Mouse (Mus musculus): Measurements from ENCODE around the gene Ms4a4b. TPM values are rescaled to one million over a fixed set of nuclear protein-coding genes. Genes with fewer than 3 reads are reported as not detected.
"Not testable (repeated sequence)": the region's sequence is repeated elsewhere in the genome, so short reads cannot be mapped to it uniquely, and the experiment has no call there.

The Ms4a4b gene
- polyA plus RNA-seq, 1 experiment from 2014 or later, result not detected

DNA sequence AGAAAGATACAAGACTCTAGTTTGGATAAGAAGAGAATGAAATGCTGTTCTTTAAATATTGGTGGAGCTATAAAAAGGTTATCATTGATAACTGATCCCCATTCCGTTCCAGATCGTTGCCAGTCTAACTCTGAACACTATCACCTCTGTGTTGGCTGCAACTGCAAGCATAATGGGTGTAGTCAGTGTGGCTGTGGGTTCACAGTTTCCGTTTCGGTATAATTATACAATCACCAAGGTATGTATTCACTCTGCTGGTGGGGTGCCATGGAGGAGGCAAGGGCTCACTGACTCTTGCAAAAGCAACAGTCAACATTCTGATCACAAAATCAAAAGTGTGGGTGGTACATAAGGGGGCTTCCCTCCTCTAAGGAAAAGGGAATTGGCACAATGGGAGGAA is 15.7 kb downstream of the Ms4a4b start:
- H3K9me3 ChIP-seq (replicated peaks); H3K9ac ChIP-seq; H3K36me3 ChIP-seq; H3K27ac ChIP-seq; H3K4me1 ChIP-seq; H3K4me2 ChIP-seq (replicated peaks); ATAC-seq (ENCODE audit: low FRiP score); H3K27me3 ChIP-seq; H3K4me3 ChIP-seq: not testable (repeated sequence)
- WGBS, result 81% methylated on average over 4 of the region's 4 CpGs

DNA sequence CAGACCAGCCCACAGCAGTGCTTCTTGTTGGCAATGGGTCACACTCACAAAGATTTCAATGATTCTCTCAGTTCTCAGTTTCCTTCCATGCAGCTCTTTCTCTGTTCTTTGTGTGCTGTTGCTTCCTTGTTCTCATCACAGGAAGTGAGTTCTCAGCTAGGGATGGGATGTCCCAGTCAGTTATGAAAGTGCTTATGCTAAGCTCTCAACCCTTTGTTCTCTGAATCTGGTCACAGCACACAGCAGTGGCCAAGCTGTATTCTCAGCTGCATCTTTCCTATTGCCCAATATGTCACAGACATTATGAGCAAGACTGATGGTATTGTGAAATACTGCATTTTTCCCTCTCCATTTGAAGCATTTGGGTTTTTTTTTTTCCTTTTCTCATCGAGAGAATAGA is 21.4 kb downstream of the Ms4a4b start:
- not testable (repeated sequence) for H3K4me1 ChIP-seq; H3K36me3 ChIP-seq; H3K4me2 ChIP-seq (replicated peaks); H3K9me3 ChIP-seq (replicated peaks); H3K4me3 ChIP-seq; H3K9ac ChIP-seq; H3K27me3 ChIP-seq; ATAC-seq (ENCODE audit: low FRiP score); H3K27ac ChIP-seq
- WGBS, result 58% methylated on average over 1 of the region's 1 CpGs

DNA sequence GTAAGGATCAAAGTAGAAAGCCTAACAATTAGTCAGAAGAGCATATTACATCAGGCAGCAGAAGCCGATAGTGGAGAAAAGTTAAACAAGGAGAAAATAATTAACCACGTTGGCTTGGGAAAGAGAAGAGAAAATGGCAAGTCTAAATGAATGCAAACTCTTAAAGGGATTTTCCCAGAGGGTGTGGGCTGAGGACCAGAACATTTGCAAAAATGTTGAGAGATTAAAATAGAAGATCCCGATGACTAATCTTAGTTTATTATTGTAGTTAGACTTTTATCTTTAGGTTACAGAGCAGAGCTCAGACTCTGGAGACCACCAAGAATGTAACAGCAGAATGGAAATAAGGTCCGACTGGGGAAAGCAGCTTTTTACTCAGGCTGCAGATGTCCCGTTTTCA is 23.1 kb downstream of the Ms4a4b start:
- 82% methylated on average over 5 of the region's 5 CpGs for WGBS
- no peaks in the 10 kb centered on the region for H3K4me1 ChIP-seq
- H3K9ac ChIP-seq, result no peak overlapping the region
- H3K9me3 ChIP-seq (replicated peaks), result no peaks in the 10 kb centered on the region
- no peak overlapping the region for H3K4me3 ChIP-seq
- H3K4me2 ChIP-seq (replicated peaks), result no peak overlapping the region
- H3K27ac ChIP-seq, result no peak overlapping the region
- H3K27me3 ChIP-seq, result no peaks in the 10 kb centered on the region
- no peaks in the 10 kb centered on the region for H3K36me3 ChIP-seq
- ATAC-seq (ENCODE audit: low FRiP score), result no peak

DNA sequence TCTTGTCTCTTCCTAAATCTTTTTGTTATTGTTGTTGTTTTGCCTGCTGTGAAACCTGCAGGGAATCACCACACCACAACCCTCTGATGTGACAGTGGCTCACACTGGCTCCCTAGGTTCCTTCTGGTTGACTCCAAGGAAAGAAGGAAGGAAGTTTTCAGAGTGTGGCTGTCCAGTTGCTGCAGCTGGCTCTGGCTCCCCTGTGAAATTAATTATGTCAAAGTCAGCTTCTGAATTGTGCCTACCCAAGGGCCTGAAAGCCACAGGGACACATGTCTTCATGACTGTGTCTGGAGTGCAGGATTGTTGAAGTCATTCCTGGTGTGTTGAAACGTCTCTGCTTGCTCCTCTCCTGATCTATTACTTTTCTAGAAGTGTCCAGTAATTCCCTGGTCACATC is 25.0 kb downstream of the Ms4a4b start:
- H3K4me3 ChIP-seq; H3K9me3 ChIP-seq (replicated peaks); H3K9ac ChIP-seq; H3K27ac ChIP-seq; H3K4me1 ChIP-seq; H3K27me3 ChIP-seq; H3K36me3 ChIP-seq; H3K4me2 ChIP-seq (replicated peaks); ATAC-seq (ENCODE audit: low FRiP score): not testable (repeated sequence)
- WGBS, result 68% methylated on average over 1 of the region's 1 CpGs

DNA sequence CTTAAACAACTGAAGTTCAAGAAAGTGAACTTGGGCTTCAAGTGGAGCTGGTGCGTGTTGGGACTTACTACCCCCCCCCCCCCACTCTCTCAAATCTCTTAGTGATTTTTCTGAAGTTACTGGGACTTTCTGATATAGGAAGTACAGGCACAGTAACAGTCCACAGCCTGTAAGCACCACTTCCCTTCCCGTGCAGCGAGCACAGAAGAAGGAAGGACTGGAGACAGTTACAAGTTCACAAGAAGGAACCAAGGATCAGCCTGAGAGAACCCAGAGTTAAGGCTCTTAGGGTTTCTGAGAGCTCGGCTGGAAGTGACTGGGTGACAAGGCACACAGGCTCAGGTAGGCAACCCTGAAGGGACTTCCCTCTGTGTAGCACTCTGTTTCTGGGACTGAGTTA is 25.9 kb downstream of the Ms4a4b start, which contains the start of gene Ms4a6c:
TSS of gene Ms4a6c (plus strand) at position 152 of the 400 bp plus-strand sequence.
- H3K4me1 ChIP-seq; H3K36me3 ChIP-seq; ATAC-seq (ENCODE audit: low FRiP score); H3K9ac ChIP-seq; H3K27ac ChIP-seq; H3K4me3 ChIP-seq; H3K27me3 ChIP-seq; H3K4me2 ChIP-seq (replicated peaks); H3K9me3 ChIP-seq (replicated peaks): not testable (repeated sequence)
- WGBS, result 90% methylated on average over 4 of the region's 4 CpGs

DNA sequence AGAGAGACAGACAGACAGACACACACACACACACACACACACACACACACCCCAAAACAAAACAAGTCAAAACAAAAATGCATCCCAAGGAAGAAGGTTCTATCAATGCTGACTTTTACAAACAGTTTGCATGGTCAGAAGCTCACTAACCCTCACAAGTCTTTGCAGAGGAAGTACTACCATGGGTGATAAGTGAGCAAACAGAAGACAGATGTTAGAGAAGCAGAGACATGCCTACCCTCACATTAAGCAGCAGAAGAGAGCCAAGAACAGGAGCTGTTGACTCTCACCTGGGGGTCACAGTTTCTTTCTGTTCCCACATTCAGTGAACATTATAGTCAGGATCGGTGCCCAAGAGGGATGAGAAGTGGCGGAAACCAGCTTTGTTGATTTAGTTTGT is 36.4 kb downstream of the Ms4a4b start:
- H3K9ac ChIP-seq, result no peak overlapping the region
- H3K4me1 ChIP-seq, result no peaks in the 10 kb centered on the region
- H3K4me3 ChIP-seq, result no peak overlapping the region
- 87% methylated on average over 2 of the region's 2 CpGs for WGBS
- ATAC-seq (ENCODE audit: low FRiP score), result no peak
- no peak overlapping the region for H3K27ac ChIP-seq
- no peaks in the 10 kb centered on the region for H3K27me3 ChIP-seq
- H3K9me3 ChIP-seq (replicated peaks), result no peaks in the 10 kb centered on the region
- H3K36me3 ChIP-seq, result no peaks in the 10 kb centered on the region
- H3K4me2 ChIP-seq (replicated peaks), result no peak overlapping the region

DNA sequence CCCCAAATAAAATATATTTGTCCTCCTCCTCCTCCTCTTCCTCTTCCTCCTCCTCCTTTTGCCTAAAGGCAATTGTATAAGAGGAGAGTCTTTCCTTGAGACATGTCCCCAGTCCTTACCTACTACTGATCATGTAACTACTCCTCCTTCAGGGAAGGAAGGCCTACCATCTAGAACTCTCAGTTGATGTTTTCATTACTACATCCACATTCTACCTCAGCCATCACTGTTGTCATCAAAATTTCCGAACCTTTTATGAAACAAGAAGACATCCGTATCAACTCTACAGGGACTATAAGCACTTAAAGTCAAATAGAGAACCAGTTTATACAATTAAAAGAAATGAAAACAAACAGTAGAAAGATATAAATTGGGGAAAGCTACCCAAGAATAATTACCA is 39.3 kb downstream of the Ms4a4b start:
- Histone ChIP-seq H3K36me3 (no peaks in the 10 kb centered on the region), H3K4me2 (replicated peaks) (no peak overlapping the region), H3K9ac (no peak overlapping the region), H3K4me1 (no peaks in the 10 kb centered on the region), H3K9me3 (replicated peaks) (no peaks in the 10 kb centered on the region), H3K4me3 (no peak overlapping the region), H3K27ac (no peak overlapping the region), H3K27me3 (no peaks in the 10 kb centered on the region)
- 83% methylated on average over 2 of the region's 2 CpGs for WGBS
- ATAC-seq (ENCODE audit: low FRiP score), result no peak

DNA sequence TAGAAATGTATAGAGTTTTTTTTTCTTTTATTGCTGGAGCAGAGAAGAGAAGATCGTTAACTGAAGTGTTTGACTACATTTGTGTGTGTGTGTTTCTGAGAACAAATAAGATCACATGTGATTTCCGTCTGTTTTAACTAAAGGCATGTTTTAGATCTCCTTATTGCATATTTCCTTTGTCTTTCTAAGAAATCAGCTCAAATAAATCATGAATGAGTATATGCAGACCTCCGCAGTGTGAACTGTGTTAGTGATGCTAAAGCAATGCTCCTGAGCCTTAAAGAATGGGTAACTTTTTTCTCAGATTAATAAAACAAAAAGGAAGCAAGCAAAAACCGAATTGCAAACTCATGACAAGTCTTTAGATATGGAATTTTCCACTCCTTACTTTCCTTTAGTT is 40.6 kb downstream of the Ms4a4b start:
- H3K9me3 ChIP-seq (replicated peaks), result no peaks in the 10 kb centered on the region
- no peak overlapping the region for H3K4me2 ChIP-seq (replicated peaks)
- no peak overlapping the region for H3K27ac ChIP-seq
- H3K36me3 ChIP-seq, result no peaks in the 10 kb centered on the region
- H3K4me1 ChIP-seq, result no peaks in the 10 kb centered on the region
- no peak overlapping the region for H3K9ac ChIP-seq
- no peak overlapping the region for H3K4me3 ChIP-seq
- H3K27me3 ChIP-seq, result no peaks in the 10 kb centered on the region
- no peak for ATAC-seq (ENCODE audit: low FRiP score)
- WGBS, result 81% methylated on average over 4 of the region's 4 CpGs

DNA sequence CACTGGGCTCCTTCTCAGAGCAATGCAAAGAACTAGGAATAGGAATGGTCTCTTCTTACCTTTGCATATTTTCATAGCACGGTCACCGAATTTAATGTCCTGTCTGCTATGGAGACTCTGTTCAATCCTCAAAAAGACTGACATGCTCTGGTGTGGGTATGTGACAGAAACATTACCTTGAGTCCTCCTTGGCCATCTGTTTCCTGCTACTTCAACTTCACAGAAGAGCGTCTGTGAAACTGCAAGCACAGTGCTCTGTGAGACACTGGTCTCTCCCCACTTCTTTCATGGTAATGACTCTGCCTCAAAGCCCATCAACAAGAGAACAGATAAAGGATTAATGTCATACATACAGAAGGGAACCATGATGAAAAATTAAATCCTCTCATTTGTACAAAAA is 41.0 kb downstream of the Ms4a4b start:
- Histone ChIP-seq H3K9me3 (replicated peaks) (no peaks in the 10 kb centered on the region), H3K9ac (no peak overlapping the region), H3K27ac (no peak overlapping the region), H3K4me3 (no peak overlapping the region), H3K4me1 (no peaks in the 10 kb centered on the region), H3K4me2 (replicated peaks) (no peak overlapping the region), H3K36me3 (no peaks in the 10 kb centered on the region), H3K27me3 (no peaks in the 10 kb centered on the region)
- WGBS, result 86% methylated on average over 3 of the region's 3 CpGs
- ATAC-seq (ENCODE audit: low FRiP score), result no peak

DNA sequence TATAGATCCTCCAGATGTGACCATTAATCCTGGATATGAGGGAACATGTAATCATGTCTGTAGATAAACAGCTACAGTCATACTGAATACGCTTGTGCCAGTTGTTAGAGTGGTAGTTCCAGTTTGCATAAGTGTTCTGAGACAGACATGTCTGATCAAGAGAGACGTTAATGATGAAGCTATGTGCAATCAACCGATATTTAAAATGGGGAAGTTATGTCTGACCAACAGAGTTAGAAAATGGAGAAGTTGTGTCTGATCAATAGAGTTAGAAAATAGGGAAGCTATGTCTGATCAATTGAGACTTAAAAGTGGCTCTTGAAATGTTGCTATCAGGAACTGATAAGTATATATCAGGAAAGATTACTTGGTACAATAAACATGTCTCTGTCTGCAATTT is 41.9 kb downstream of the Ms4a4b start:
- Histone ChIP-seq H3K36me3 (no peaks in the 10 kb centered on the region), H3K27me3 (no peaks in the 10 kb centered on the region), H3K4me1 (no peaks in the 10 kb centered on the region), H3K4me3 (no peak overlapping the region), H3K4me2 (replicated peaks) (no peak overlapping the region), H3K9ac (no peak overlapping the region), H3K9me3 (replicated peaks) (no peaks in the 10 kb centered on the region), H3K27ac (no peak overlapping the region)
- ATAC-seq (ENCODE audit: low FRiP score), result no peak
- 93% methylated on average over 3 of the region's 3 CpGs for WGBS

DNA sequence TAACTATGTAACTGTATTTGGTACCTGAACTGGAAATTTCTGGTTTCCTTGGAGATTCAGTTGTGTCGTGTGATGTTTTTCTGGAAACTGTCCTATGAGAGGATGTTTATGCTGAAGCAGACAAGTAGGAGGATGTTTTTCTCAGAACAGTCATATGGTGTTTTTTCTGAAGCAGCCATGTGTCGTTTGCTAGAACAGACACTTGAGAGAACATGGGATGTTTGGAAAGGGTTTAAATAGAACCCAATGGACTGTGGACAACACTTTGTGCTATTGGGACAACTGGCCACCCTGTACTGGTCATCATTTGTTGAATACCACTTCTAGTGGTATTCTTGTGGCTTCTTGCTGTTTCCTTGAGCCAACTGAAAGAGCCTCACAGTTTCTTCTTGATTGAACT is 42.4 kb downstream of the Ms4a4b start, which contains the start of gene Gm8369:
TSS of gene Gm8369 (plus strand) at position 193 of the 400 bp plus-strand sequence.
- no peaks in the 10 kb centered on the region for H3K27me3 ChIP-seq
- H3K4me3 ChIP-seq, result no peak within 1 kb of the TSS
- H3K9ac ChIP-seq, result no peak within 1 kb of the TSS
- no peak within 1 kb of the TSS for H3K4me2 ChIP-seq (replicated peaks)
- WGBS, result 83% methylated on average over 2 of the region's 2 CpGs
- no peak within 1 kb of the TSS for H3K27ac ChIP-seq
- ATAC-seq (ENCODE audit: low FRiP score), result no peak
- H3K36me3 ChIP-seq, result no peaks in the 10 kb centered on the region
- no peaks in the 10 kb centered on the region for H3K9me3 ChIP-seq (replicated peaks)
- H3K4me1 ChIP-seq, result no peaks in the 10 kb centered on the region

DNA sequence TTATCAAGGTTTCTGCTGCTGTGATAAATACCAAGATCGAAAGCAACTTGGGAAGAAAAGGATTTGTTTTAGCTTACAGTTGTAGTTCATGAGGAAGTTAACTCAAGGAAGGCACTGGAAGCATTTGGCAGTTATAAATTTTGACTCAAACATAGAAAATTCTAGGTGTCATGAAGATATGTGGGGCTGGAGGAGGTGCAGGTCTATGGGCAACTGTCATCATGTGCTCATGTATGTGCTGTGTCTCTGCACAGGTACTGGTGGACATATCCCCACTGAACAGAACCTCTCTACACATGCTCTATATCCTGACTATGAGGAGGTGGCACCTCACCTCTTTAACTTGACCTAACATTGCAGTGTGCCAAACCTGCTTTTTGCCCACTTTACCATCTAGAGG is 43.2 kb downstream of the Ms4a4b start:
- WGBS, result 94% methylated on average over 1 of the region's 1 CpGs
- H3K9me3 ChIP-seq (replicated peaks), result no peaks in the 10 kb centered on the region
- ATAC-seq (ENCODE audit: low FRiP score), result no peak
- H3K4me3 ChIP-seq, result no peak overlapping the region
- no peaks in the 10 kb centered on the region for H3K36me3 ChIP-seq
- H3K27me3 ChIP-seq, result no peaks in the 10 kb centered on the region
- no peak overlapping the region for H3K4me2 ChIP-seq (replicated peaks)
- no peaks in the 10 kb centered on the region for H3K4me1 ChIP-seq
- H3K9ac ChIP-seq, result no peak overlapping the region
- no peak overlapping the region for H3K27ac ChIP-seq

DNA sequence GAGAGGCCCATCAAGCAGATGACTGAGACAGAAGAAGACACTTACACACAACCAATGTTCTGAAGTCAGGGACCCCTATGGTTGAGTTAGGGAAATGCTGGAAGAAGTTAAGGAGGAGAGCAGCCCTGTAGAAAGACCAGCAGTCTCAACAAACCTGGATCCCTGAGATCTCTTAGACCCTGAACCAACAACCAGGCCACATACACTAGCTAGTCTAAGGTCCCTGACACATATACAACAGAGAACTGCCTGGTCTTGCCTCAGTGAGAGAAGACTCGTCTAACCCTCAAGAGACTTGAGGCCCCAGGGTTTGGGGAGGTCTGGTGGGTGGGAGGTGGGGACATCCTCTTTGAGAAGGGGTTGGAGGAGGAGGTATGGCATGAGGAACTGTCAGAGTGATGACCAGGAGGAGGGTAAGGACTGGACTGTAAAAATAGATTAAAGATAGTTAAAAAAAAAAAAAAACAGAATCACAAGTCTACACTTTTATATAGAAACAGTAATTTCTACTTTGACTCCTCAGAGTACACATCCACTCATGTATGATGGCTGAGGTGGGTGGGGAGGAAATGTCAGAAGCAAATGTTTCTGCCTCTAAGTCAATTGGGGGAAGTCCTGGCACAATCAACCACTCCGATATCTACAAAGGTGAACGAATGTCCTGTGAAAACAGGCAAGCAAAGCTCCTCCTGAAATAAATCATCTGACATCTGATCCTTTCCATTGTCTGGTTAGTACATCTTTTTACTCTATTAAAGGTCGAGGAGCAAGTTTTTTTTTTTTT is 48.2 kb downstream of the Ms4a4b start:
- Histone ChIP-seq H3K9ac (no peak overlapping the region), H3K4me3 (no peak overlapping the region), H3K4me2 (replicated peaks) (no peak overlapping the region), H3K27me3 (no peaks in the 10 kb centered on the region), H3K4me1 (no peaks in the 10 kb centered on the region), H3K36me3 (no peaks in the 10 kb centered on the region), H3K27ac (no peak overlapping the region), H3K9me3 (replicated peaks) (no peaks in the 10 kb centered on the region)
- ATAC-seq (ENCODE audit: low FRiP score), result no peak
- WGBS, result 79% methylated on average over 4 of the region's 4 CpGs
